Mouse (Mus musculus): ENCODE measurements around the gene Ntn5.

Gene Ntn5

GRCm38 (mm10) chr7:45654424-45655047, 29.3 kb upstream of the Ntn5 start:
- WGBS = 33% methylated on average over 17 of the region's 17 CpGs

GRCm38 (mm10) chr7:45660746-45661478, 22.9 kb upstream of the Ntn5 start:
- WGBS = 83% methylated on average over 11 of the region's 11 CpGs

- WGBS = 95% methylated on average over 6 of the region's 6 CpGs
These were observed 22.1 kb upstream of the Ntn5 start for GRCm38 (mm10) chr7:45661702-45662101.

GRCm38 (mm10) chr7:45665303-45666138, 18.3 kb upstream of the Ntn5 start:
- whole genome bisulfite sequencing = 62% methylated on average over 13 of the region's 13 CpGs

GRCm38 (mm10) chr7:45666161-45666560, 17.7 kb upstream of the Ntn5 start, which contains the start of gene Fut2:
TSS of gene Fut2 (minus strand) at chr7:45666394.
- 88% methylated on average over 7 of the region's 7 CpGs for WGBS

- WGBS = 73% methylated on average over 14 of the region's 14 CpGs
These were observed 16.1 kb upstream of the Ntn5 start for GRCm38 (mm10) chr7:45667761-45668160.

GRCm38 (mm10) chr7:45668921-45669320, 14.9 kb upstream of the Ntn5 start:
- WGBS = 95% methylated on average over 9 of the region's 9 CpGs

GRCm38 (mm10) chr7:45677627-45678295, 6.1 kb upstream of the Ntn5 start:
- WGBS = 89% methylated on average over 7 of the region's 7 CpGs

- 94% methylated on average over 14 of the region's 14 CpGs for WGBS
These were observed 5.3 kb upstream of the Ntn5 start for GRCm38 (mm10) chr7:45678513-45678912.

- WGBS = 73% methylated on average over 14 of the region's 14 CpGs
These were observed 3.7 kb upstream of the Ntn5 start for GRCm38 (mm10) chr7:45679966-45680621.

- 77% methylated on average over 8 of the region's 8 CpGs for WGBS
These were observed 2.6 kb upstream of the Ntn5 start for GRCm38 (mm10) chr7:45681046-45681736.

GRCm38 (mm10) chr7:45682144-45683126, 1.4 kb upstream of the Ntn5 start:
- 31% methylated on average over 14 of the region's 14 CpGs for WGBS

GRCm38 (mm10) chr7:45685811-45686210, 2.0 kb downstream of the Ntn5 start:
- WGBS = 63% methylated on average over 10 of the region's 10 CpGs

GRCm38 (mm10) chr7:45686841-45687240, 3.0 kb downstream of the Ntn5 start:
- WGBS = 67% methylated on average over 3 of the region's 3 CpGs

GRCm38 (mm10) chr7:45689099-45689498, 5.3 kb downstream of the Ntn5 start:
- WGBS = 84% methylated on average over 6 of the region's 6 CpGs

GRCm38 (mm10) chr7:45689800-45690199, 6.0 kb downstream of the Ntn5 start:
- 47% methylated on average over 11 of the region's 11 CpGs for WGBS

GRCm38 (mm10) chr7:45692364-45692763, 8.5 kb downstream of the Ntn5 start:
- WGBS = 95% methylated on average over 2 of the region's 2 CpGs

GRCm38 (mm10) chr7:45693921-45694591, 10.2 kb downstream of the Ntn5 start, which contains the start of gene Sec1:
TSS of gene Sec1 (minus strand) at chr7:45694402.
- 93% methylated on average over 50 of the region's 50 CpGs for WGBS

GRCm38 (mm10) chr7:45695098-45695497, 11.3 kb downstream of the Ntn5 start:
- WGBS = 49% methylated on average over 6 of the region's 6 CpGs
